Mouse (Mus musculus): ENCODE measurements around the gene Nmral1. TPM values are rescaled to one million over a fixed set of nuclear protein-coding genes. Genes with fewer than 3 reads are reported as not detected.

The Nmral1 gene
- polyA plus RNA-seq, 1 experiment, result 8.0 TPM

DNA sequence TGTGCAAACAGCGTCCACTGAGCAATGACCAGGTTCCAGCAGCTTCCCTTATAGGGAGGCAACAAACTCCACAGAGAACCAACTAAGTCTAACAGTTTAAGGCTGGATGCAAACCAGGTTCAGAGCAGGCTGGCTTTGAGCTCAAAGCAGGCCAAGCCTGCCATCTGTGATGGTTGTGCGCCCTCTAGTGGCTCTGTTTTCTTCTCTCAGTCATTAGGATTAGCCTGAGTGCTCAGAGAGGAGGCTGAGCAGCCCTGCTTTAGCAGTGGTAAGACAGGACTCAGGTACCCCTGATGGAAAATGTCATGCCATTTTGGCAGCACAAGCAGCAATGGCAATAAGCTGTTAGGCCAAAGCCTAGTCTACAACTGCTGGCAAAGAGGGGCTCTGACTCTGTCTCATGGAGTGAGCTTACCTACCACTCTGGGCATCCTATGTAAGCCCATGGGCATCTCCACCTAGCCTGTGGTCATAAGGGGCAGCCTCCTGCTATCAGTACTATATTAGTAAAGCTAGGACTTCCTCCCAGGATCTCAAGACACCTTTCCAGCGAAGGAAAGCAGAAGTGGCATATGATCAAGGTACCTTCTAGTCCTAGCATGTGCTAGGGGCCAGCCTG, 51.9 kb downstream of the Nmral1 start:
- DNase-seq (ENCODE audit: low read depth, low spot score), result peak; percentile 72
- 37% methylated on average over 3 of the region's 3 CpGs for WGBS

DNA sequence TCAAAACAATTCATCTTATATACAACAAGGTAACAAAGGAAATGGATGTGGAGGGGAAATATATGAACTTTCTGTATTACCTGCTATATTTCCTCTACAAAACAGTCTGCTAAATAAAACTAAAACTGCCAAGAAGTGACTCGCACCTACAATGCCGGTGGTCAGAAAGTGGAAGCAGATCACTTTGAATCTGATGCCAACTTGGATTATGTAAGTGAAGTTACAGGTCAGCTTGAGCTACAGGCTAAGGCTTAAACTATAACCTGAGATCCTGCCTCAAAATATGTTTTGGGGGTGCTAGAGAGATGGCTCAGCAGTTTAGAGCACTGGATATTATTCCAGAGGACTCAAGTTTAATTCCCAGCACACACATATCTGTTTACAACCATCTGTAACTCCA, 53.4 kb downstream of the Nmral1 start:
- 88% methylated on average over 2 of the region's 2 CpGs for WGBS
- DNase-seq (ENCODE audit: low read depth, low spot score), result no peak

DNA sequence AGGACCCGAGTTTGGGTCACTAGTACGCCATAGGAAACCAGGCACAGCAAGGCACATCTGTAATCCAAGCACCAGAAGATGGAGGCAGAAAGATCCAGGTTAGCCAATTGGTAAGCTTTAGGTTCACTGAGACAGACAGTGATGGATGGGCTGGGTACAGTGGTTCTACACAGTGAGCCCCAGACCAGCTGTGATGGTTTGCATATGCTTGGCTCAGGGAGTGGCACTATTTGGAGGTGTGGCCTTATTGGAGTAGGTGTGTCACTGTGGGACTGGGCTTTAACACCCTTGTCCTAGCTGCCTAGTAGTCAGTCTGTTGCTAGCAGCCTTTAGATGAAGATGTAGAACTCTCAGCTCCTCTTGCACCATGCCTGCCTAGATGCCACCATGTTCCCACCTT, 55.4 kb downstream of the Nmral1 start:
- no peak for DNase-seq (ENCODE audit: low read depth, low spot score)
- WGBS, result 86% methylated on average over 2 of the region's 2 CpGs

DNA sequence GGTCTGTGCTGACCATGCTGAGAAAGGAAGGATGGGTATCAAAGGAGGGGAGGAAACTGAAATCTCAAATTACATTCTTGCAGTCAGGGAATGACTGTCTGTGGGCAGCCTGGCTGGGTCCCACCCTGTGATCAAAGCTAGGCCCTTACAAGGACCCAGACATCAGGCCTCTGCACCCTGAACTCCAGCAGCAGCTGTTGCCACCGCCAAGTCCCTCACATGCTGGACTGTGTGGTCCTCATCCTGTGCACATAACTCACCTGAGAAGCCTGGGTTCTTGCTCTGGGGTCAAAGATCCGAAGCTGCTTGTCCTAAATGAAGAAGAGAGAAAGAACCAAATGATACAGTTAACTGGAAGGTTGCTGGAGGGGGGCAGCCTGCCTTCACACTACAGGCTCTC, 57.6 kb downstream of the Nmral1 start:
- no peak for DNase-seq (ENCODE audit: low read depth, low spot score)

More for the DNA sequence above, 57.6 kb downstream of the Nmral1 start:
- 84% methylated on average over 2 of the region's 2 CpGs for WGBS

Other genes starting within 250 kb of the Nmral1 start
- gene Srl, start 177.5 kb downstream of the Nmral1 start, polyA plus RNA-seq (2012; rRNA removed), result 2.9 and 3.3 TPM in 2 replicates
- gene Tfap4, start 159.5 kb downstream of the Nmral1 start, polyA plus RNA-seq (2012; rRNA removed), result 11.1 and 13.2 TPM in 2 replicates
- gene Glis2, start 124.6 kb downstream of the Nmral1 start, polyA plus RNA-seq (2012; rRNA removed), result 8.1 TPM in 2 replicates
- 12.2 and 16.5 TPM in 2 replicates for gene Pam16, start 94.4 kb downstream of the Nmral1 start, polyA plus RNA-seq (2012; rRNA removed)
- gene Vasn, start 79.4 kb downstream of the Nmral1 start, polyA plus RNA-seq (2012; rRNA removed), result 5.3 and 5.5 TPM in 2 replicates
- gene Dnaja3, start 79.4 kb downstream of the Nmral1 start, polyA plus RNA-seq (2012; rRNA removed), result 31.3 and 35.5 TPM in 2 replicates
- 42.9 and 73.6 TPM in 2 replicates for gene Coro7, start 39.6 kb downstream of the Nmral1 start, polyA plus RNA-seq (2012; rRNA removed)
- 27.8 and 34.5 TPM in 2 replicates for gene Hmox2, start 7.0 kb upstream of the Nmral1 start, polyA plus RNA-seq (2012; rRNA removed)
- gene Cdip1, start 70.9 kb upstream of the Nmral1 start, polyA plus RNA-seq (2012; rRNA removed), result 29.6 and 56.2 TPM in 2 replicates
- gene 4930562C15Rik, start 116.1 kb upstream of the Nmral1 start, polyA plus RNA-seq (2012; rRNA removed), result not detected in 2 replicates
- 25.5 and 26.1 TPM in 2 replicates for gene Ubald1, start 161.0 kb upstream of the Nmral1 start, polyA plus RNA-seq (2012; rRNA removed)
- gene Mgrn1, start 166.9 kb upstream of the Nmral1 start, polyA plus RNA-seq (2012; rRNA removed), result 102 and 116 TPM in 2 replicates
- gene Nudt16l1, start 219.4 kb upstream of the Nmral1 start, polyA plus RNA-seq (2012; rRNA removed), result 55.7 and 56.2 TPM in 2 replicates
- 25.2 and 44.5 TPM in 2 replicates for gene Anks3, start 244.8 kb upstream of the Nmral1 start, polyA plus RNA-seq (2012; rRNA removed)

All from large intestine, adult 2 months (tissue).